Mouse (Mus musculus): ENCODE data around the gene Dcst2.
A peak's percentile ranks its signal among the peaks of the same experiment; 100 is the strongest.

Dcst2 gene

DNA sequence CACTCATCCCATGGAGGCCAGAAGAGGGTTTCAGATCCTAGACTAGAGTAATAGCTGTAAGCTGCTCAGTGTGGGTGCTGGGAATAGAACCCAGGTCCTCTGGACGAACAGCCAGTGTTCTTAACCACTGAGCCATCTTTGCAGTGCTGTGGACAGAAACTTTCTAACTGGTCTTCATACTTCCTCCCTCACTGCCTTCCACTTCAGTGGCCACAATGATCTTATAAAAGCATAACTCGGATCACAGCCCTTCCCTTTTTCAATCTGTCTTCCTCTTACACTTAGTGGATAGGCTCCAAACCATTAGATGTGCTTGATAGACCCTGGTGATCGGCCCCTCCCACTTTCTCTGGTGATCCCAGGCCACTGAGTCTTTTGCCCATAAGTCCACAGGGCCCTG is 1.5 kb upstream of the Dcst2 start:
- DNase-seq (ENCODE audit: low read depth, low spot score), result peak; percentile 23

DNA sequence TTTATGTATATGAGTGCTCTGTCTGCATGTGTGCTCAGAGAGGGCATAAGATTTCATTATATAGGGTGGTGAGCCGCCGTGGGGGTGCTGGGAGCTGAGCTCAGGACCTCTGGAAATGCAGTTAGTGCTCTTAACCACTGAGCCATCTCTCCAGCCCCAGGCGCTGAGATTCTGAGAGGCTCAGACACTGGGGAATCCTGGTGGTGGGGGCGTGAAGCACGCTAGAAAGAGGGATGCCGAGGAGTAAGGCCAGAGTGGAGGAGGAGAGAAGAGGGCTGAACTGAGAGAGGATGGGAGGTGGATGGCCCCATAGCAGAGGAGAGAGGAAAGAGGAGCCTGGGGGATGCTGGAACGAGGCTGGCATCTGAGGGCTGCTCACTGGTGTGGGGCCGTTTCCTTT is 2.9 kb downstream of the Dcst2 start:
- no peak for DNase-seq (ENCODE audit: low read depth, low spot score)

DNA sequence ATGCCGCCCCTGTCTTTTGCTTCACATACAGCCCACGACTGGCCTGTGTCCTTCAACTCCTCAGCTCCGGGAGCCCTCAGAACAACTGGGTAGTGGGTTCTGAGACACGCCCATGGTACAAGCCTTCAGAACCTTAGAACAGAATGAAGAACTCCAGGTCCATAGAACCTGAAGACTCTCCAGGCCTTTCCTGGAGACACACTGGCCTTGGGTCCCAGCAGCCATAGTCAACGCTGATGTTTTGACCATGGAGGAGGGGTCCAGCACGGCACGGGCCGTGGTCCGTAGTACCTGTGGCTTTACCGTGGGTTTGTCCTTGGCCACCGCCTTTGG is 3.3 kb downstream of the Dcst2 start, which contains the start of gene Dcst1:
Gene Dcst1 (minus strand): TSS at position 101 of the 333 bp plus-strand sequence.
- DNase-seq (ENCODE audit: low read depth, low spot score), result no peak

DNA sequence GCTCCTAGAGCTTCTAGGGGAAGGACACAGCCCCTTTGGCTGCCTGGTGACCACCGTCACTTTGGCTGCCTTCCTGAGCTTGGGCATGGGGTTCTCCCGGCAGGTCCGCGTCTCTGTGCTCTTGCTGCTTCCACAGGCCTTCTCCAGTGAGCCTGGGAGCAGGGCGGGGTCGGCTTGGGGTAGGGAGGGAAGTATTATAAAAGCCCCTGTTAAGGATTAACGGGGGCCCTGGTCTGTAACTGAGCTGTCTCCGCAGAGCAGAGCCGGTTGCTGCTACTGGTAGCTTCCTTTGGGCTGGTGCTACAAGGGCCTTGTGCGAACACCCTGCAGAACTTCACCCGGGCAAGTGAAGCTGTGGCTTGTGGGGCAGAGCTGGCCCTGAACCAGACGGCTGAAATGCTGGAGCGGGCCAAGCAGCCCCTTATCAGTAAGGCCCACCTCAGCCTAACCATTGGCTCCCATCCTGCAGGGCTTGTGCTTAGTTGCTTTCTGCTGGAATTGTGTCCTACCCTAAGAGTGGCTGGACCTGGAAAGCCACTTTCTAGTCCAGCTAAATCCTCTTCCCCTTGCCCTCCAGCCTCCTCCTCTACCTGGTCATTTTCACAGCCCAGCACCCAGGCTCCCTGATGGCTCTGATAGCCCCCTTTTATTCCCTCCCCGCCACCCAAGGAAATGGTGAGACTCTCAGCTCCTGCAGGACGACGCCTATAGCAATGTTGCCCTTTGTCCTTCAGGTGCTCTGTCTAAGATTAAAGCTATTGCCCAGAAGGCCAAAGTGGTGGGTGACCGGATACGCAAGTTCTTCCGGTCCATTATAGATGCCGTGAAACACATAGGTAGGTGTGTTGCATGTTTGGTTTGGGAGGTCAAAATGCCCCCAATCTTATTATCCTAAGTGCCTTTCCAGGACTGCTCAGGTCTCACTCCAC is 4.0 kb downstream of the Dcst2 start:
- no peak for DNase-seq (ENCODE audit: low read depth, low spot score)

DNA sequence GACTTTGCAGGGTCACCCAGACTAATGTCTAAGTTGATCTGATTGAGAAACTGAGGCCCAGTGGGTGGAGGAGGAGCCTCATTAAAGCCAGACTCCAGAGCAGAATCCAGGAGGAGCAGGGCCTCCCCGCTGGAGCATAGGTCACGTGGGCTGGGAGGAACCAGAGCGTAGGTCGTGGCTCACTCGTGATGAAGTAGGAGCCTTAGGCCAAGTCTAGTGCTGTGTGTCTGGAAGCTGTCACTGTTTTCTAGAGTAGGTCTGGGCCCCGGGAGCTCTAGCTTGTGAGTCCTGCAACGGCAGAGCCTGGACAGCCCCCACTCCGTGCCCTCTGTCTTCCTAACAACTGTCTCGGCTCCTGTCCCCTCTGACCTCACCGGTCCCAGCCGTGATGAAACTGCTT is 5.6 kb downstream of the Dcst2 start:
- no peak for DNase-seq (ENCODE audit: low read depth, low spot score)

DNA sequence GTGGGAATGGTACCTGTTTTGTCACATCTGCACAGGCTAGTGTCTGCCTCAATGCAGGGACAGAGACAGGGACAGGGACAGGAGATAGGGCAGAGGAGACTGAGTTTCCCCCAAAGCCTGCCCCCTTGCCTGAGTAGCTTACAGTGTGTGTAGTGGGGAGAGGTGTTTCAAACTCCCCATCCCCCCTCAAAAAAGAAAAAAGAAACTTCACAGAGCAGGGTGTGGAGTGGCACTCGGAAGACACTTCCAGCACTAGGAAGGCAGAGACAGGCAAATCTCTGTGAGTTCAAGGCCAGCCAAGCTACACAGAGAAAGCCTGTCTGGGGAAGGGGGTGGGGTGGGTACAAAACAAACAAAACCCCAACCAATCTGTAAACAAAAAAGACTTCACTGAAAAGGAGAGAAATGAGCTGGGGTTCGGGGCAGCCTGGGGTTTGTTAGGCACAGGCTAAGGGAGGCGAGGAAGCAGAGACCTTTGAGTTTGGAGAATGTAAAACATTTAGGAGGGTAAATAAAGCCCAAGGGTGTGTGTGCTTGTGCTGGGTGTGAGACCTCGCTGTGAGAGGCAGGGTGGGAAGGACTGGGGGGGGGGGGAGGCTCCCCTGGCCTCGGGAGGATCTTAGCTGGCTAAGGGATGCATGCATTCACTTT is 11.9 kb downstream of the Dcst2 start:
- no peak for DNase-seq (ENCODE audit: low read depth, low spot score)

DNA sequence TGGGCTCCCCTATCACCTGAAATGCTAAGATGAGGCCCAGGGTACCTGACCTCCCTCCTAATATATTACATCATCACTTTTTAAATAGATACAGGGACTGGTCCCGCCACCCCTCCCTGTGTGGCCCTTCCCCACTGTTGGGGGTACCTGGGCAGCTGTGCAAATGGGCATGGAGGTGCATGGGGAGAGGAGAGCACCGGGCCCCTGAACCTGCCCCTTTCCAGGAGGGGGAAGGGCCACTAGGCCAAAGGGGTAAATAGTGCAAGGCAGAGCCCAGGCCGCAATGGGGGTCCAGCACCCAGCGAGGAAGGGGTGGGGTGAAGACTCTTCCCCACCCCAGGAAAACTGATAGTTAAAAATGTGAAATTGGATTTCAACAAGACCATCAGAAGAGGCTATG is 16.1 kb downstream of the Dcst2 start:
- no peak for DNase-seq (ENCODE audit: low read depth, low spot score)

DNA sequence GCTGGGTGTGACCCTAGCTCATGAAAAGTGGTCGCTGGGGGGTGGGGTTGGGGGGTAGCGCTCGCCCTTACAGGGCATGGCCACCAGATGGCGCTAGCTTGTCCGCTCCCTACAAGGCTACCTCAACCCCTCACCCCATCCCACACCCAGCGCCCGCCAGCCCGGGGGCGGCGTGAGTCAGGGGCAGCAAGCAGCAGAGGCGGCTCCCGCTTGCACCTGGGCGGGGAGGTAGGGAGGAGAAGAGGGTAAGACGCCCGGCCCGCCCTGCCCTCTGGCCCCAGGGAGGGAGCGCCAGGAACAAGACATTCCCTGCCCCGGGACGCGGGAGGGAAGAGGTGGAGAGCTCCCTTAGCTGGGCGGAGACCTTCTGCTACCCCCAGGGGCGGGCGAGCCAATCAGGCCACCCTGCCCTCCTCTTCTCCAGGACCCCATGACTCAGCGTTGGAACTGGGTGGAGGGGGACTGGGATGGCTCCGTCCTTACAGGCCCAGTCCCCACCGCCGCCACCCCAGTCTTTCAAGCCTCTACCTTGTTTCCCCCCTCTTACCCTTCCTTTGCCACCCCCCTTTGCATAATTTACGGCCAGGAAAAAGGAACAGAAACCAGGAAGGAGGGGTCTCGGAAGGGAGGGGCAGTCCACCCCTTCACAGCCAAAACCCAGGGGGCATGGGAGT is 16.8 kb downstream of the Dcst2 start:
- peak; percentile 69 for DNase-seq (ENCODE audit: low read depth, low spot score)

DNA sequence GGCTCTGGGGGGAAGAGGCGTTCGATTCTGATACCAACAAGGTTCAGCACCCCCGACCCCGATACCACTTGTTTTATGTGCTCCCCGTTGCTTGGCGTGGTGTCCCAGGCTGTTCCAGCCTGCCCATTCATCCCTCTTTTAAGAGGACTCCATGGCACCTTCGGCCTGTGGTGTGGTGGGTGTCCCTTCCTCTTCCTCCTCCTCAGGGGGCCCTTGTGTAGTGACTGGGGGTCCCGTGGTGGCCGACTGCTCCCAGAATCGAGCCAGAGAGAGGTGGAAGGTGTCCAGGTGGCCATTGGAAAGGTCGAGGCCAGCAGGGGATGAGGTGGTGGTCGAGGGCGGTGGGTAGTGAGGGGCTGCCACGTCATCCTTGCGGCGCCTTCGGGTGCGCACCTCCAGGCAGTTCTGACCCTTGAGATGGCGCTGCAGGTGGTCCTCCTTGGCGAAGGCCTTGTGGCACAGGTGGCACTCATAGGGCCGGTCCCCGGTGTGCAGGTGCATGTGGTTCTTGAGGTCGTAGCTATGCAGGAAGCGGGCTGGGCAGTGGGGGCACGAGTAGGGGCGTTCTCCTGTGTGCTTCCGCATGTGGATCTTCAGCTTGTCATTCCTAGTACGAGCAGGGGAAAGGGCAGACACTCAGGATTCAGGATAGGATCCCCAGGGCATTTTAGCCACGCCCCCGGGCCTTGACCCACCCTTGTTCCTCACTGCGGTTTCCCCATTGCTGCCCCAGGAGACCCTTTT is 17.8 kb downstream of the Dcst2 start:
- no peak for DNase-seq (ENCODE audit: low read depth, low spot score)

DNA sequence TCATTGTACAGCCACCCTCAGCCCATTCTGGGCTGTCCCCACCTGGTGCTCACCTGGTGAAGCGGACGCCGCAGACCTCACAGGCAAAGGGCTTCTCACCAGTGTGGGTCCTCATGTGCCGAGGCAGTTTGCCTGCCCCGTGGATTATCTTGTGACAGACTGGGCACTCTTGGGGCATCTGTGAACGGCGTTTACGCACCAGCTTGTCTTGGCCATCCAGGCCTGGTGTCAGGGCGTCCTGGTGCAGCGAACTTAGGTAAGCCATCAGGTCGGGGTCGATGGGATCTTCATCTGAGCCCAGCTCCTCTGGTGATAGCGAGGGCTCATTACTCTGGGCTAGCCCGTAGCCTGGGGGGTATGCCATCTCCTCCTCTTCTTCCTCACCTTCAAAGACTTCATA is 18.5 kb downstream of the Dcst2 start:
- DNase-seq (ENCODE audit: low read depth, low spot score), result no peak

DNA sequence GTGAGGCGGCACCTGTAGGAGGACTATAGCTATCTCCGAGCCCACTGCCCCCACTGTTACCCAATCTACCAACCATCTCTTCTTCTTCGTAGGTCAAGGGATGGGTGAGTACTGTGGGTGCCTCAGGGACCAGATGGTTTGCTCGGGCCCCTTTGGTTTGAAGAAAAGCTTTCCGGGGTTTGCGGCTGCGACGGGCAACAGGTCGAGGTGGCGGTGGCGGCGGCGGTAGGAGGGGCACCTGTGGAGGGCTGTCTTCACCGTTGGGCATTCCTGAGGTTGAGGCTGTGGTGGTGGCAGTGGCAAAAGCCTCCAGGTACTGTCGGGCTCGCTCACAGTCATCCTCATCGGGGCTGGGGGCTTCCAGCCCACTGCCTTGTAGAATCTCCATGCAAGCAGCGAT is 18.9 kb downstream of the Dcst2 start:
- DNase-seq (ENCODE audit: low read depth, low spot score), result no peak

DNA sequence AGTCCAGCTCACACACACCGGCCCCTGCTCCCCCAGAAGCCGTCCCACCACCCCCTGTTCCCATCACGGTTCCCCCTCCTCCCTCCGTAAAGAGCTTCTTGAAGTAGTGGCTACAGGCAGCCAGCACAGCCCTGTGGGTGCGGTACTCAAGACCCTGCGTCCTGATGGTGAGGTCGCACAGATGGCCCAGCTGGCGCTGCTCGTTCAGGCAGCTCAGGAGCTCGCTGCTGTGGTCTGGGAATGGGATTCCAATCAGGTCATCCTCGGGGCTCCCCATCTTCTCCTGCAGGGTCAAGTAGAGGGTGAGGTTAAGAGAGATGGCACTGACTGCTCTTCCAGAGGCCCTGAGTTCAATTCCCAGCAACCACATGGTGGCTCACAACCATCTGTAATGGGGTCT is 19.5 kb downstream of the Dcst2 start:
- DNase-seq (ENCODE audit: low read depth, low spot score), result no peak

DNA sequence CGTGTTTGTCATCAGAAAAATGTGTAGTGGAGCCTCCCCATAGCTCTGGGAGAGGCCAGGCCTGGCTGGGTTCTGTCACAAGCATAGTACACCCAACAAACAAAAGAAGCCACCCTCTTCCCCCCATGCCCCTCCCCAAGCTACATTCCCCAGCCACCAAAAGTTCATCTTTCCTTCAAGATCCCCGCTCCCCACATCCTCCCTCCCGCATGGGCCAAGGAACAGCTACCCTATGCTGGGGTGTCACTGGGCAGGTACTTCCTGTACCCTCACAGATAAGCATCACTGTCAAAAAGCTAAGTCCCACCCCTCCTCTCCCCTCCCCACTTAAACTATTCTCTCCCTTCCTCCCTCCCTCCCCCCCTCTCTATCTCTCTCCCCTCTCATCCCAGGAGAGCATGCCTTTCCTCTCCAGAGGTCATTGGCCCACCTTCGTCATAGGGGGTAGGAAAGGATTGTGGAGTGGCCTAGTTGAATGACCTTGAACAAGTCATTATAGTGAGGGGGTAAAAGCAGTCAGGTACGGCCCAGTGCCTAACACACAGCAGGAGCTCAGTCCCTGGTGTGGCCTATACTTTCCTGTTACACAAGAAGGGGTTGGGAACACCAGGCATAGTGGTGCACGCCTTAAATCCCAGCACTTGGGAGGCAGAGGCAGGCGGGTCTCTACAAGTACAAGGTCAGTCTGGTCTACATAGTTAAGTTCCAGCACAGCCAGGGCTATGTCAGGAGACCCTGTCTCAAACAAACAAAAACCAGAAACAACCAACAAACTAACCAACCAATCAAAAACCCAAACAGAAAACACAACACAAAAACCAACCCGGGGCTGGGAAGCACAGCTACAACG is 20.5 kb downstream of the Dcst2 start:
- DNase-seq (ENCODE audit: low read depth, low spot score), result no peak

DNA sequence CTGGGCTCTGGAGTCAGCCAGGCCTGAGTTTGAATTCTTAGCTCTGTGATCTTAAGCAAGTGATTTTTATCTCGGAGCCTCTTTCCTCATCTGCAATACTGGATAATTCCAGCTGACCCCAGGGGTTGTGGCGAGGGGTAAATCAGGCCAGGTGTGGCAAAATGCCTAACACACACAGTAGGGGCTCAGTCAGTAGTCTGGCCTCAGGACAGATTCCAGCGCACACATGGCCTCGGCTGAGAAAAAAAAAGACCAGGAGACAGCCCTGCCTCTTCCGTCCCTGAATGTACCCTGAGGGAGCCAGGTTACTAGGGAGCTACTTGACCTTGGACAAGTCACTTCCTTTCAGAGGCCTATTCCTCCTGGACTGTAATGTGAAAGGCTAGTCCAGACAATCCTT is 21.2 kb downstream of the Dcst2 start:
- DNase-seq (ENCODE audit: low read depth, low spot score), result no peak

DNA sequence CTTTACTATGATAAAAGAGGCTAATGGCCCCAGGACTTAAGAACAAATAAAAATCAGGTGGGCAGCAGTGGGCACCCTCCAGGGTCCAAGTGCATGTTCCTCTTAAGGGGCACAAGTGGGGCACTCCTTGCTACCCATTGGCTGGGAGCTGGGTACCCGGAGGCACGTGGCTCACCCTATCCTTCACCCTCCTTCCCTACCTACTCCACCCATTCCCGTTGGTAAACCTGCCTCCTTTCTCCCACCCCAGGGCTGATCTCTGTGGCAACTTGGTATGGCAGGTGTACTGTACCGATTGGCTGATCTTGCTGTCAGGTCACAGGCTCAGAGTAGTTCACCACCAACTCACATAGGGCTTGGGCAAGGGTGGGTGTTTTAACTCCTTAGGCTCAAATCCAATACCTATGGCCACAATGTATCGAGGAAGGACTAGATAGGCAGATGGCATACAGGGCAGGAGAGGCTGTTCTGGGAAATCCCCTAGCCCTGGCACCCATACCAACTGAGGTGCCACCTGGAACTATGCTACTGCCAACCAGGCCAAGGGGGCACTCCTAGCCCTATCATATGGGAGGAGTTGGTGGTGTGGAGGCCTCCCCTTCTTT is 22.0 kb downstream of the Dcst2 start:
- no peak for DNase-seq (ENCODE audit: low read depth, low spot score)

DNA sequence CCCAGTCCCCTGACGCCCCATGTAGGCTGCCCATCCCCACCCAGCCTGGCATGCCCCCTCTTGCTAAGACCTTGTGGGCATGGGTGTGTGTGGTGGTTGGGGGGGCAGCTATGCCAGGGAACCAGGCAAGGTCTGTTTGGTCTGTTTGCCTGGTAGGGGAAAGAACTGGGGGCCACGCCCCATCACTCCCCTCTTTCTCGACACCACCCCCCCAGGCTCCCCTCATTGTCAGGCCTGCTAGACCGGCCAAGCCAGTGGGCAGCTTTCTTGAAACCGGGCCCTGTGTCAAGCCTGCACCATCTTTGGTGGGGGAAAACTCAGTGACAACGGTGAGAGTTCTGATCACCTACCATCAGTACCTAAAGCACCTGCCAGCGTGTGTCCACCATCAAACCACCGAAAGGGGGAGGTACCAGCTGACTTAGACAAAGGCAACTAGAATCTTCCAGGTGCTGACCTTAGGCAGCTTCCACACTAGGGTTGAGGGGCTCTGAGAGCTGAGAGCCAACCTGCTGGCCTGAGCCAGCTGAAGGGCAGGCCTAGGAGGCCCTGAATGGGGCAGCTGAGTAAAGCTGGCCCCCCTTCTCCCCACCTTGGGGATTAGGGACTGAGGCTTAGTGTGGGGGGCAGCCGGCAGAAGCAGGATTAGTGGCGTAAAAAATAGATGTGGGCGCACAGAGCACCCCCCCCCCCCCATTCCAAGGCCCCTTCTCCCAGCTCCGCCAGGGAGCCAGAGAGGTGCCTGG is 22.7 kb downstream of the Dcst2 start:
- DNase-seq (ENCODE audit: low read depth, low spot score), result no peak

DNA sequence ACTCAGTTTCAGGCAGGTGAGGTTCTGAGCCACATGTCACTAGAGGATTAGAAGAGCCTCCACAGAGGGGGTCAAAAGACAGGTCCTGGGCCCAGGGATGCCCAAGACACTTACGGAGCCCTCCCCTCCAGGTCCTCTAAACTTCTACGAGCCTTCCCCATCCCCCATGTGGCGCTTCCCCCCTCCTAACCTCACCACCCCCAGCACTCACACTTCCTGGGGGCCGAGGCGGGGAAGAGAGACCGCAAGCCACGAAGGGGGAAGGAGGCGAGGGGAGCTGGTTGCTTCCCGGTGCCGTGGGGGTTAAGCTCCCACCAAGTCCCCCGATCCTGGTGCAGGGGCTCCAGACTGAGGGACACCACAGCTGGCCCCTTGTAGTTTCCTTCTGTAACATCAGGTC is 23.7 kb downstream of the Dcst2 start:
- DNase-seq (ENCODE audit: low read depth, low spot score), result no peak

DNA sequence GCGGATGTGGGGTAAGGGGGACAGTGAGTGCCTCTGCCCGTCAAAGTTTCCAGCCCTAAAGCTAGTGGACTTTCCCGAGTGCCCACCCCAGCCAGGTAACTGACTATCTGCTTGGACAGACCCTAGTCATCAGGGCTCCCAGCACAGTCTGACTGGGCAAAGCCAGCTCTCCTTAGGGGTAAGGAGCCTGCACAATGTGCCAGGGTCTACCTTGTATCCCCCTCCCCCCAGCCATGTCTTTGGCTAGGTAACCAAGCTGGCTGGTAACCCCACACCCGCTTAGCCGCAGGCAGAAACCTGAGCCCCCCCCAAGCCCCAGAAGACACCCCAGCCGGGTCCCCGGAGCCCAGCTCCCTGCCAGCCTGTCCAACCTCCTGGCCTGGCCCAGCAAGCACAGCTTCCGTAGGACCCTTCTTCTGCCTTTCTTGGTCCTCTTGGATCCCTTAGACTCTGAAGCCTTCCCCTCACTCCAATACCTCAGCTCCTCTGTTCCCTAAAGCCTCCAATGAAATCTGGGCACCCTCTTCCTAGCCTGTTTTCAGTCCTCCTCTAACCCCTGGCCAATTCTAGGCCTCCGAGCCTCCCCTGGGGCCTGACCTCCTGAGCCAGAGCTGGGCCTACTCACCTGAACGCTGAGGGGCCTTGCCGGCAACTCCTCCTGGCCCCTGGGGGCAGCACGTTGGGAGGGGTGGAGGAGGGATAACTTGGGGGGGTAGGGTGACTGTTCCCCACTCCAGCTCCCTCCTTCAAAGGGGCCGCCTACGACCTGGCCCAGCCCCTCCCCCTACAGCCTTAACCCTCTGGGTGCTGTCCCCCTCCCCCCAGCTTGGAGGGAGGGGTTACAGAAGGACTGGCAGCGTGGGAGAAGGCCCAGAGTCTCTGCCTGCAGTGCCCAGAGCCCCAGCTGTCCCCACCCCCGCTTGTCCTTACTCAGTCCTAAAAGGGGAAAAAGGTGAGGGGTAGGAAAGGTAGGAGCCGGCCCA is 25.0 kb downstream of the Dcst2 start:
- no peak for DNase-seq (ENCODE audit: low read depth, low spot score)

DNA sequence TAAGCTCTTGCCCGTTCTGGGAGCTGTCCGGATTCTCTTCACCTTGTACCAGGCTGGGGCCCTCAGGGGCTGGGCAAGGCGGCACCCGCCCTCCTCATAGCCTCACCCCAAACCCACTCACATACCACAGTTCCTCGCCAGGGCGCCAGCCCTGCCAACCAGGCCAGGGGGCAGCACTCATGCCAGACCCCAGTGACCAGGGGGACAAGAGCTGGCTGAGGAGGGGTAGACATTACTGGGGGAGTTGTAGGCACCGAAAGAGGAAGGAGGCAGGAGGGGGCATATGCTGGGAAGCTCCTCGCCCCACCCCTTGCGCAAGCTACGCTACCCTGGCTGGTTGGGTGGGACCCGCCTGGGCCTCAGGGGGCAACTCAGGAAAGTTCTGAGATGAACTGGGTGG is 25.9 kb downstream of the Dcst2 start:
- DNase-seq (ENCODE audit: low read depth, low spot score), result no peak

Data from A20 (cell line).